Mouse (Mus musculus): Measurements from ENCODE around the gene Cd27. TPM values are rescaled to one million over a fixed set of nuclear protein-coding genes. Genes with fewer than 3 reads are reported as not detected.

Gene Cd27
- total RNA-seq, 2 experiments from 2014 or later: 3.2 to 3.6 TPM

DNA sequence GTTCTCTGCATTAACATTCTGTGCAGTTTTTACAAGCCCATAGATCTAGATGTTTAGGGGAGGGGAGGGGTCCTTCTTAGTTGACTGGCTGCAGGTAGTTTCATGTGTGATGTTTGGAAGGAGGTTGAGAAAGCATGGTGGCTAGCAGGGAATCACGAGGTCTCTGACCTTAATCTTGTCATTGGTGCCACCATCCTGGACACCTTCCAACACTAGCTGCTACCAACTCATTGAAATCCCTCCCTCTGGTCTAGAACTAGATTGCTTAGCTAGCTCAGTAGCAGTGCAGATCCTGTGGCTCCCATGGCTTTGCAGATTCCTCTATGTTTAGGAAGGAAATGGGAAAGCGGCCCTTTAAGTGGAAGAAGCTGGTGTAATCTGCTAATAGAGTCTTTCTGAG, 19.9 kb downstream of the Cd27 start:
- no peak for ATAC-seq (ENCODE audit: poor library complexity, severe bottlenecking)

DNA sequence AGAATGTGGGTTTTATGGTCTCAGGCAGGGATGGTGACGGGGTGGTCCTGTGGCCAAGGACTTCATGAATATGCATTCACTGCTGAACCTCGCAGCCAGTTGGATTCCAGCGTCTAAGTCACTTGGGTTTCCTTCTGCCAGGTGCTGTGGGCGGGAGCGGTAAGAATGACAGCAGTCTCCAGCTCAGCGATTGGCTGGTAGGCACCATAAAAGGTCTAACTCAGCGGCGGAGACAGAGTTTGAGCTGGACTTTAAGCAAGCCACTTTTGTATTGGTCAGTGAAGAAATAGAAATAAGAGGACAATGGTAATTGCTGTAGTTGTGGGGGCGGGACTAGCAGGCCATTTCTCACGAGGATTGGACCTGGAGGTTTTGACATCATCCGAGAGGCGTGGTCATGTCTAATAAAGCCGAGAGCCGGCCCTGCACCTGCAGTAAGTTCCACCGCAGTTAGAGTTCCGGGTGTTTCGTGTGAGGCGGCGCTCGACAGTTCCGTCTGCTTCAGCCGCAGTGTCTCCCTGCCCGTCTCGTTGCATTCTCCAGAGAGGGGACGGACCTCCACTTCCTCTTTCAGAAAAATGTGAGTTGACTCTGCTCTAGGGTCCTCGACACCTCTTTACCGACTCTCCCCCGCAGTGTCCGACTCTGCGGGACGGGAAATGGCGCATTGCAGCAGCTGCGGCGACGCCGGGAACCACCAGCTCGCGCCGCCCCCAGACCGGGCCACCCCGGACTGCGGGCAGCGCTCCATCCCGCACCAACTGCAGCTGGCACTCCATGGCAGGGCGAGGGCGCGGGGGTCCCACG, 21.5 kb downstream of the Cd27 start, which contains the start of gene Vamp1:
Gene Vamp1, plus strand, starts transcription at position 404 of the 807 bp plus-strand sequence.
- peak; percentile 88 for ATAC-seq (ENCODE audit: poor library complexity, severe bottlenecking)

DNA sequence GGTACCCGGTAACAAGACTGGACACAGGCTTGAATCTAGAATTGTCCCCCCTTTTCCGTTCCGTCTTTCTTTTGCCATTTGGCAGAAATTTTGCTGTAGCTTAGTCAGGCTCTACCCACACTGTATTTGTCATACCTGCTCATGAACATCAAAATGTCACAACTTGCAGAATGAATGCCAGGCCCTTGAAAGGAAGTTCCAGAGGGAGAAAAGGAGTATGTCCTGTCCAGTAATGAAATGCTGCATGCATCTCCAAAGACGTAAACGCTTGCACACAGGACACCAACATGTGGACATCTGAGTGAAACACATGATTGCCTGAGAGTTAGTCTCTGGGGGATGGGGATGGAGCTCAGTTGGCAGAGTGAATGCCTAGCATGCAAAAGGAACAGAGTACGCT, 23.1 kb downstream of the Cd27 start:
- no peak for ATAC-seq (ENCODE audit: poor library complexity, severe bottlenecking)

DNA sequence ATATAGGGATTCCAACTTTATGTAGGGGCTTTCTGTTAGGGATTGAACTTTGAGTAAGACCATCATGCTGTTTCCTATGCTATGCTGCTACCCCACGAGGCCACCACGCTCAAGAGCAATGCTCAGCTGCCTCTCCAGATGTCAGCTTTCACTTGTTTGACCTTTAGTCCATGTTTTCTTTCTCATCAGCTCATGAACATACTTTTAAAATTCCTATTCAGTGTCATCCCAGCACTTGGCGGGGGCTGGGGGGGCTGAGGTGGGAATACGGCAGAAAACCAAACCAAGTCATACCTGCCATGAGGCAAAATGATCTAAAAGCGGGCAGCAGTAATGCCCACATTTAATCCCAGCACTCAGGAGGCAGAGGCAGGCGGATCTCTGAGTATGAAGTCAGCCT, 23.7 kb downstream of the Cd27 start:
- ATAC-seq (ENCODE audit: poor library complexity, severe bottlenecking): no peak

DNA sequence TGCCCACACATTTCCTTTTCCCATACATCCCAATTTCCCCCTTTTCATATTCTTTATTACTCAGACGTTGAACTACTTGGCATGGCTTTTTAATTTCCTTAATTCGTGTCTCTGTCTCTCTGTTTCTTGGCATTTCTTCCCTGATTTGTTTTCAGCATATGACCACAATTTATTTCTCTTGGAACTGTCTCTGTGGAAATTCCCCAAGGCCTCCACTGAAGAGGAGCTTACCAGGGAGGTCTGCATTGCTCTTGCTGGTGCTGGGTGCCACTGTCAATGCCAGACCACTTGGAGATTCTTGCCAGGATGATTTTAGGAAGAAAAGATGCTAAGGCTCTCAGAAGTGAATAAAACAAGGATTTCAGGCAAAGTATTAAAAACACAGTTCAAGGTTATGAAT, 24.2 kb downstream of the Cd27 start:
- no peak for ATAC-seq (ENCODE audit: poor library complexity, severe bottlenecking)

DNA sequence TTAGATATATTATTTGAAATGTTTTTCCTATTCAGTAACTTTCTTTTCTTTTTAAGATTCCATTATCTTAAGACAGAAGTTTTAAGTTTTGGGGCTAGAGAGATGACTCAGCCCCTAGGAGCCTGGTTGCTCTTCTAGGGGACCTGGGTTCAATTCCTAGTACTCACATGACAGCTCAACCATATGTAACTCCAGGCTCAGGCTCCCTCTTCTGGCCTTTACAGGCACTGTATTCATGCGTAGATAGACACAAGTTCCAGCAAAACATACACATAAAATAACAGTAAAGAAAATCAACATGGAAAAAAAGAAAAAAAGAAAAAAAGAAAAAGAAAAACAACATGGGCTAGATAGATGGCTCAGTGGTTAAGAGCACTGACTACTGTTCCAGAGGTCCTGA, 26.4 kb downstream of the Cd27 start:
- no peak for ATAC-seq (ENCODE audit: poor library complexity, severe bottlenecking)

DNA sequence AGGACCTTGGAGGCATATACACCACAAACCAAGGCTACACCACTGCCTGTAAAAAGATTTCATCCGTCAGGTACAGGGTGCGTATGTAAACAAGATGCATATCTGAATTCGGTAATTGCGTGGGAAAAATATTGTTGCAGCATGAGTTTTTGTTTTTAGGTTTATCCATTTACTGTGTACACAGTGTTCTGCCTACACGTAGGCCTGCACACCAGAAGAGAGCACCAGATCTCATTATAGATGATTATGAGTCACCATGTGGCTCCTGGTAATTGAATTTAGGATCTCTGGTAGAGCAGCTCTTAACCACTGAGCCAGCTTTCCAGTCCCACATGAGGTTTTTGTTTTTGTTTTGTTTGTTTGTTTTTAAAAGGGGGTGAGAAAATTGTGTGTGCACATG, 39.6 kb downstream of the Cd27 start:
- no peak for ATAC-seq (ENCODE audit: poor library complexity, severe bottlenecking)

DNA sequence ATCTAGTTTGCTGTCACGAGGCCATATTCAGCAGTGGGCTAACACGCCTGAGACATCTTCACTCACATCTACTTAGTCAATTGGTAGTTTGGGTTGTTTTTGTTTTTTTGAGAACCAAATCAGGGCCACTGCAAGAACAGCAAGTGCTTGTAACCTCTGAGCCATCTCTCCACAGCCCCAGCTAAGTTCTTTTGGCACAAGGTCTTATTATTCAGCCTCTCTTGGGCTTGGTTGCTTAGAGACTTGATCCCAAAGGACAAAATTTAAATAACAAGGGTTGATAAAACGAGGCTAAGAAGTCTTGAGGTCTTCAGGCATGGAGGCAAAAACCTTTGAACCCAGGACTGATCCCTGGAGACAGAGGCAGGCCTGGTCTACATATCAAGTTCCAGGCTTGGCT, 40.5 kb downstream of the Cd27 start:
- ATAC-seq (ENCODE audit: poor library complexity, severe bottlenecking): no peak

DNA sequence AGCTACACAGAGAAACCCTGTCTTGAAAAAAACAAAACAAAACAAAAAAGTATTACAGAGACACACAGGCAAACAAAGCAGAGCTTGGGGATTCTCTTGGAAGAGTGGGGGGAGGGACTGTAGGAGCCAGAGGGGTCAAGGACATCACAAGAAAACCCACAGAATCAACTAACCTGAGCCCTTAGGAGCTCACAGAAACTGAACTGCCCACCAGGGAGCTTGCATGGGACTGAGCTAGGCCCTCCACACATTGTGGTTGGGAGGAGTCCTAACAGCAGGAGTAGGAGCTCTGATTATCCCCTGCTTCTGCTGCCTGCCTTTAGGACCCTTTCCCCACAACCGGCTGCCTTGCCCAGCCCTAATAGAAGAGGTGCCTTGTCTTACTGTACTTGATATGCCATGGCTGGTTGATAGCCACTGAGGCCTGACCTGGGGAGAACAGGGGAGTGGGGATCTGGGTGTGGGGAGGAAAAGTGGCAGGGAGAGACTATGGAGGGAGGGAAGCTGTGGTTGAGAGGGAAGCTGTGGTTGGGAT, 41.2 kb downstream of the Cd27 start:
- ATAC-seq (ENCODE audit: poor library complexity, severe bottlenecking): no peak

DNA sequence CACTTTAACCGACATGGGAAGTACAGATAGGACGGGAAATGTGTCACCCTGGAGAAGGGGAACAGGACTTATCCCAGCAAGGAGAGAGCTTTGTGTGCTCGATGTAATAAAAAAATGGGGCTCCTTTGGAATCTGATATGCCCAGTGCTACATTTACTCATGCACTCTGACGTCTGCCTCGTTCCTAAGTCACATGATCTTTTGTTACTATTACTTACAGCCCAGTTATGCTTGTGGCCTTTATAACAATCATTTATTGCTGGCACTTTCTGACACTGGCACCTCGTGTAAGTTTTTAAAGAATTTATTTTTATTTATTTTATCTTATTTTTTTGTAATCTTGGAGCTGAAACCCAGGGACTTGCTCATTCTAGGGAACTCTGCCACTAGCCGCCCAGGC, 43.4 kb downstream of the Cd27 start:
- ATAC-seq (ENCODE audit: poor library complexity, severe bottlenecking): no peak

DNA sequence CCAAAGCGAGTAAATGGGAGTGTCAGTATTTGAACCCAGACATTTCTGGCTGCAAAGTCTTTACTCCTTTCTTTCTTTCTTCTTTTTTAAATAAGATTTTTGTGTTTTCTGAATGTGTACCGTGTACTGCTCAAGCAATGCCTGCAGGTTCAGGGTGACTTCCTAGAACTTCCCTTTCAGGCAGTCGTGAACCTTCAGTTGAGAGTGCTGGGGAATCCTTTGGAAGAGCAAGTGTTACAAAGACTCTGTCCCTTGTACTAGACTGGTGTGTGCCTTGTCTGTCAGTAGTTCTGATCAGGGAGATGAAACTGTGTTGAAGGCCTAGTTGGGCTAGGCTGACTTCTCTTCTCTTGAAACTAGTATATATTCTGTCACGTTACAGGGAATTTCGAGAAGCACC, 44.0 kb downstream of the Cd27 start:
- no peak for ATAC-seq (ENCODE audit: poor library complexity, severe bottlenecking)

DNA sequence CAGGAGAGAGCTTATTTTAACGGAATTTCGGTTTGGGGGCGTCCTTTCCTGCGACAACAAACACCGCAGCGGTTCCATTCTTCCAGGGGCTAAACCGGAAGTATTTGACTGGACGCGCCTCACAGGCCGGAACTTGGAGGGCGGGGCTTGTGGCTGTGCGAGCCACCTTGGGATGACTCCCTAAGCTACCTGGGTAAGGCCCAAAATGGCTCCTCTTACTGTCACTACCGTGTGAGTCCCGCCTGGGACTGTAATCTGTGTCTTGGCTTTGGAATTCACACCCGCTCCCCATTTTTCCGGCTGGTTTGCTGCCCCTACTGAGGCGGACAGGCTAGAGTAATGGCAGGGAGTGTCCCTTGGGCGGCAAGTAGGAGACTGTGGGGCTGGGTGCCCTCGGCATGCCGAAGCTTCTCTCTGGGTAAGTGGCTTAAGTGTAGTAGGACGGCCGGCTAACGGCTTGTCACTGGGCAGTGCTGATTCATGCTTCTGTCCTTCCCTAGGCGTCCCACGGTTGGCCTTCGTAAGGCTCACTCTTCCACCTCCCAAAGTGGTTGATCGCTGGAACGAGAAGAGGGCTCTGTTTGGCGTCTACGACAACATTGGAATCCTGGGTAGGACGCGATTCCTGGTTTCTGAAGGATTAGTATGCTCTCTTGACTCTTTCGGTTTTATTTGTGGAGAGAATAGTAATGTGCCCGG, 44.6 kb downstream of the Cd27 start:
- ATAC-seq (ENCODE audit: poor library complexity, severe bottlenecking): peak; percentile 80

DNA sequence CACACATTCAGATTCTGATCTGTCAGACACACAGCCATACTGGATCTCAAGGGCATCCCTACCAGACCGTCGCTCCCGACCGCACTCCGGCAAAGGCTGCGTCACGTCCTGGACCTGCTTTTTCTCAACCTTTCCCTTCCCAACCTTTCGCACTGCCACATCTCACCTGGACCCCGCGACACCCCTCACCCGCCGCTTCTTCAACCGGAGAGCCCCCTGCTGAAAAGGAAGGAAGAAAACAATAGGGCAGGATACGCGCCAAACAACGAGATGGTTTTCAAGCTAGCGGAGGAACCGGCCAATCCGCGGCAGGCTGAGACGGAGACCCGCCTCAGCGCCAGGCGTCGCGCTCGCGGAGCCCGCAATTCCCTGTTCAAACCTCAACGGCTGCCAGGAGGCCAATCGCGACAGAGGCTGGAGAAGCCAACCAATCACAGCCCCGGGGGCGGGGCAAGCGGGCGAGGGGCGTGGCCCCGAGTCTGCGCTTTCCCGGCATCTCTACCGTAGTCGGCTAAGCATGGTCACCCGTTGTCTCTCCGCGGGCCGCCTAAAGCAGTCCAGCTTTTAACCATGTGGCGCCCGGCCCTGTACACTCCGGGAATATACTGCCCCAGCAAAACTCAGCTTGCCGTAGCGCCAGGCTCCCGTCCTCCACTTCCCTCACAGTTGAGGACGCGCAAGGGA, 45.3 kb downstream of the Cd27 start, which contains the start of the genes Ncapd2 and Mrpl51:
Gene Ncapd2, minus strand, starts transcription at position 370 of the 684 bp plus-strand sequence.
Gene Mrpl51, plus strand, starts transcription at position 470 of the 684 bp plus-strand sequence.
- peak; percentile 94 for ATAC-seq (ENCODE audit: poor library complexity, severe bottlenecking)

DNA sequence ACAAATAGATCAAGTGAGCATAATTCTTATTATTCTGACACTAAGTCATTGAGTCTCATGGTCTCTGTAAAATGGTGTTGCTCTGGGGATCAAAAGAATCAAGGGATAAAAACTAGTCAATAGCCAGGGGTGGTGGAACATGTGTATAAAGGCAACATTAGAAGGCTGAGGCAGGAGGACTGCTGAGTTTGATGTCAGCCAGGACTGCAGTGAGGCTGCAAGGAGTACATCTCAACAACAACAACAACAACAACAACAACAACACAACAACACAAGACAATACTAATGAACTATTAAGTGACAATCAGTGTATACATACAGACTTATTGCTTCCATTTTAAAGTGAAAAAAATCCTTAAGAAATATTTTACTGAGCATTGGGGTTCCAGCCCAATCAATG, 46.0 kb downstream of the Cd27 start:
- no peak for ATAC-seq (ENCODE audit: poor library complexity, severe bottlenecking)

DNA sequence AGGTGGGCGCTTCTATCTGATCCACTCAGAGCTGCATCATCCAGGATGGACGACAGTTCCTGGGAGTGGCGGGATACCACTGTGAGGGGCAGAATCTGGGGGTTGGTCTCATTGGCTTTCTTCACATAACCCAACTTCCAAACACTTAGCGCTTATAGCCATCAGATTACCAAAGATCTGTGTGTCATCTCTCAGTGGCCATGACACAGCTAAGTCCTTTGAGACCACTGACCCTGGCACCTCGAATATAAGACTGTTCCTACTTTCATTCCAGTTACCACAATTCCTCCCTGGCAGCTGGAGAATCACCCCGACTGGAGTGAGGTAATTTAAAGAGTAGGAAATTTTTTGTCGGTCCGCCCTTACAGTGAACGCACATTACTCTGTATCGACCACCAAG, 50.6 kb downstream of the Cd27 start:
- no peak for ATAC-seq (ENCODE audit: poor library complexity, severe bottlenecking)

Other genes with a start within 250 kb of the Cd27 start
- gene Pianp, start 240.3 kb downstream of the Cd27 start, total RNA-seq (2015): not detected in 2 replicates
- not detected in 2 replicates for gene Pianp, start 240.3 kb downstream of the Cd27 start, total RNA-seq (2017)
- 67.0 and 70.0 TPM in 2 replicates for gene Zfp384, start 227.9 kb downstream of the Cd27 start, total RNA-seq (2015)
- gene Zfp384, start 227.9 kb downstream of the Cd27 start, total RNA-seq (2017): 34.1 and 36.0 TPM in 2 replicates
- gene Ing4, start 197.2 kb downstream of the Cd27 start, total RNA-seq (2015): 33.0 and 35.7 TPM in 2 replicates
- gene Ing4, start 197.2 kb downstream of the Cd27 start, total RNA-seq (2017): 63.3 and 63.9 TPM in 2 replicates
- gene Acrbp, start 187.3 kb downstream of the Cd27 start, total RNA-seq (2015): 9.0 and 14.2 TPM in 2 replicates
- 3.4 and 8.8 TPM in 2 replicates for gene Acrbp, start 187.3 kb downstream of the Cd27 start, total RNA-seq (2017)
- 25.1 and 25.5 TPM in 2 replicates for gene Lpar5, start 169.1 kb downstream of the Cd27 start, total RNA-seq (2015)
- 27.6 and 30.0 TPM in 2 replicates for gene Lpar5, start 169.1 kb downstream of the Cd27 start, total RNA-seq (2017)
- gene Chd4, start 141.0 kb downstream of the Cd27 start, total RNA-seq (2015): 64.9 and 75.9 TPM in 2 replicates
- 282 and 336 TPM in 2 replicates for gene Chd4, start 141.0 kb downstream of the Cd27 start, total RNA-seq (2017)
- 8.5 and 12.1 TPM in 2 replicates for gene Nop2, start 105.1 kb downstream of the Cd27 start, total RNA-seq (2015)
- 22.6 and 24.6 TPM in 2 replicates for gene Nop2, start 105.1 kb downstream of the Cd27 start, total RNA-seq (2017)
- 18.6 and 20.1 TPM in 2 replicates for gene Iffo1, start 91.8 kb downstream of the Cd27 start, total RNA-seq (2015)
- 14.3 and 21.7 TPM in 2 replicates for gene Iffo1, start 91.8 kb downstream of the Cd27 start, total RNA-seq (2017)
- 2,892 and 2,923 TPM in 2 replicates for gene Gapdh, start 70.5 kb downstream of the Cd27 start, total RNA-seq (2015)
- gene Gapdh, start 70.5 kb downstream of the Cd27 start, total RNA-seq (2017): 1,028 and 1,070 TPM in 2 replicates
- 195 and 225 TPM in 2 replicates for gene Ncapd2, start 45.3 kb downstream of the Cd27 start, total RNA-seq (2015)
- 181 and 231 TPM in 2 replicates for gene Ncapd2, start 45.3 kb downstream of the Cd27 start, total RNA-seq (2017)
- 91.9 and 106 TPM in 2 replicates for gene Mrpl51, start 45.2 kb downstream of the Cd27 start, total RNA-seq (2015)
- gene Mrpl51, start 45.2 kb downstream of the Cd27 start, total RNA-seq (2017): 72.8 and 81.9 TPM in 2 replicates
- gene Vamp1, start 21.5 kb downstream of the Cd27 start, total RNA-seq (2015): 12.6 and 13.9 TPM in 2 replicates
- gene Vamp1, start 21.5 kb downstream of the Cd27 start, total RNA-seq (2017): 7.9 and 8.9 TPM in 2 replicates
- gene Tapbpl, start 5.2 kb downstream of the Cd27 start, total RNA-seq (2015): 6.6 and 8.8 TPM in 2 replicates
- gene Tapbpl, start 5.2 kb downstream of the Cd27 start, total RNA-seq (2017): 19.2 and 21.2 TPM in 2 replicates
- gene Tuba3a, start 49.0 kb upstream of the Cd27 start, total RNA-seq (2015): not detected in 2 replicates
- gene Tuba3a, start 49.0 kb upstream of the Cd27 start, total RNA-seq (2017): not detected in 2 replicates
- 30.0 and 30.6 TPM in 2 replicates for gene Ltbr, start 76.9 kb upstream of the Cd27 start, total RNA-seq (2015)
- 57.1 and 59.9 TPM in 2 replicates for gene Ltbr, start 76.9 kb upstream of the Cd27 start, total RNA-seq (2017)
- 9.0 and 9.5 TPM in 2 replicates for gene Scnn1a, start 83.6 kb upstream of the Cd27 start, total RNA-seq (2015)
- gene Scnn1a, start 83.6 kb upstream of the Cd27 start, total RNA-seq (2017): 0.99 and 1.6 TPM in 2 replicates
- 96.4 and 101 TPM in 2 replicates for gene Tnfrsf1a, start 112.4 kb upstream of the Cd27 start, total RNA-seq (2015)
- gene Tnfrsf1a, start 112.4 kb upstream of the Cd27 start, total RNA-seq (2017): 90.2 and 116 TPM in 2 replicates
- not detected in 2 replicates for gene Plekhg6, start 143.8 kb upstream of the Cd27 start, total RNA-seq (2015)
- gene Plekhg6, start 143.8 kb upstream of the Cd27 start, total RNA-seq (2017): not detected in 2 replicates